Mouse (Mus musculus) heart, postnatal 0 days (tissue): ENCODE results near the gene Gjb1. TPM values are rescaled to one million over a fixed set of nuclear protein-coding genes. Genes with fewer than 3 reads are reported as not detected.
"Not testable (repeated sequence)": the region's sequence is repeated elsewhere in the genome, so short reads cannot be mapped to it uniquely, and the experiment has no call there.

Experiments
- ATAC-seq: fragments of 200-750 bp; cut with Nextera tagmentation; 2 replicates; pipeline ENCODE4 v1.8.0; 2017; ENCODE audit warnings: low read depth, moderate number of reproducible peaks, moderate library complexity; ENCODE audit not compliant: insufficient read depth
- DNase-seq: peaks from one replicate; pipeline ENCODE4 v3.0.0-alpha.2; 2016; ENCODE audit warnings: low spot score
- H3K27ac ChIP-seq: fragments of 300-500 bp; sonication (generic); 2 replicates; pipeline ENCODE4 v1.5.1; 2014; ENCODE audit warnings: low read depth, mild to moderate bottlenecking
- H3K27me3 ChIP-seq: fragments of 300-500 bp; sonication (generic); 2 replicates; pipeline ENCODE4 v1.6.1; 2014; ENCODE audit warnings: low read length, mixed read lengths; ENCODE audit not compliant: control insufficient read depth, insufficient read depth
- H3K36me3 ChIP-seq: fragments of 300-500 bp; sonication (generic); replicated peaks from 2 replicates; pipeline ENCODE4 v1.6.1; 2014; ENCODE audit warnings: low read length, mixed read lengths; ENCODE audit not compliant: control insufficient read depth, insufficient read depth
- H3K4me1 ChIP-seq: fragments of 300-500 bp; sonication (generic); 2 replicates; pipeline ENCODE4 v1.6.1; 2014; ENCODE audit warnings: antibody characterized with exemption; ENCODE audit not compliant: control insufficient read depth, insufficient read depth
- H3K4me2 ChIP-seq: fragments of 300-500 bp; sonication (generic); 2 replicates; pipeline ENCODE4 v1.6.1; 2014; ENCODE audit warnings: low read depth, mild to moderate bottlenecking, low read length, moderate library complexity
- H3K4me3 ChIP-seq: fragments of 300-500 bp; sonication (generic); 2 replicates; pipeline ENCODE4 v1.5.1; 2014; ENCODE audit warnings: low read depth, low read length
- H3K9ac ChIP-seq: fragments of 300-500 bp; sonication (generic); replicated peaks from 2 replicates; pipeline ENCODE4 v1.6.1; 2014; ENCODE audit warnings: low read depth, low read length, mixed read lengths
- H3K9me3 ChIP-seq: fragments of 300-500 bp; sonication (generic); replicated peaks from 2 replicates; pipeline ENCODE4 v1.6.1; 2016; ENCODE audit warnings: low read length; ENCODE audit not compliant: control insufficient read depth
- CTCF ChIP-seq: IDR thresholded peaks from 2 replicates; pipeline ENCODE4 v1.5.1; 2016; ENCODE audit warnings: antibody characterized with exemption, control low read depth, low read depth
- EP300 ChIP-seq: IDR thresholded peaks from 2 replicates; pipeline ENCODE4 v1.6.1; 2016; ENCODE audit warnings: antibody characterized with exemption, low read depth
- WGBS: fragments of 180-500 bp; shearing (Covaris S2); extraction: QIAGEN DNeasy Blood & Tissue Kit; methylation state at CpG from one replicate; pipeline ENCODE4 v1.1.7; 2014; 5-methylcytosine and 5-hydroxymethylcytosine counted together
- polyA plus RNA-seq: library from polyadenylated mRNA; unstranded; fragments of >200 nt; fragmentation: Nextera tagmentation; extraction: Ambion mirVana; gene quantifications from 2 replicates; pipeline ENCODE4 v1.2.1, GENCODE M21; 2015
- total RNA-seq: library from RNA; depleted of rRNA; stranded (reverse); fragments of >200 nt; gene quantifications from 2 replicates; pipeline ENCODE4 v1.2.3, GENCODE M21; 2014; ENCODE audit warnings: low replicate concordance

The Gjb1 gene
- total and polyA plus RNA-seq, 2 experiments from 2014 or later: not detected

DNA sequence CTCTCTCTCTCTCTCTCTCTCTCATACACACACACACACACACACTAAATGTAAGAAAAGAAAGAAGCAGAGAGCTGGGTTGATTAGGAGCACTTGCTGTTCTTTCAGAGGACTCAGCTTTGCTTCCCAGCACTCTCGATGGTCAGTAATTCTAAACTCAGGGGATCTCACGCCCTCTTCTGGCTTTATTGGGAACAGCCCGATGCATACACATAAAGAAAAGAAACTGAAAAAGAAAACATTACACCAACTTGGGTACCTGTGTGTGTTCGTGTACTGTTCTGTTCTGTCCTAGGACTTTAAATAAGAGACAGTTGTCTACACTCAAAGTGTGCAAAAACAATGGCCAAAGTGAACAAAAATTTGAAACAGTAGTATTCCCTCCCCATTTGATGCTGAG is 37.5 kb upstream of the Gjb1 start:
- Histone ChIP-seq H3K9ac (no peak overlapping the region), H3K9me3 (no peaks in the 10 kb centered on the region), H3K4me3 (no peak overlapping the region), H3K4me1 (no peaks in the 10 kb centered on the region), H3K4me2 (no peak overlapping the region), H3K27me3 (no peaks in the 10 kb centered on the region), H3K36me3 (no peaks in the 10 kb centered on the region), H3K27ac (no peak overlapping the region)
- ATAC-seq (no peak), DNase-seq (no peak)
- WGBS: 47% methylated on average over 4 of the region's 4 CpGs
- no peak for TF ChIP-seq EP300
- no peak for TF ChIP-seq CTCF

- H3K4me2 ChIP-seq, H3K27ac ChIP-seq, H3K9ac ChIP-seq, H3K27me3 ChIP-seq, H3K4me3 ChIP-seq, H3K36me3 ChIP-seq, H3K9me3 ChIP-seq, DNase-seq, H3K4me1 ChIP-seq, ATAC-seq: not testable (repeated sequence)
- 59% methylated on average over 2 of the region's 2 CpGs for WGBS
These were observed 33.3 kb upstream of the Gjb1 start for GRCm38 (mm10) chrX:101342837-101343236.

DNA sequence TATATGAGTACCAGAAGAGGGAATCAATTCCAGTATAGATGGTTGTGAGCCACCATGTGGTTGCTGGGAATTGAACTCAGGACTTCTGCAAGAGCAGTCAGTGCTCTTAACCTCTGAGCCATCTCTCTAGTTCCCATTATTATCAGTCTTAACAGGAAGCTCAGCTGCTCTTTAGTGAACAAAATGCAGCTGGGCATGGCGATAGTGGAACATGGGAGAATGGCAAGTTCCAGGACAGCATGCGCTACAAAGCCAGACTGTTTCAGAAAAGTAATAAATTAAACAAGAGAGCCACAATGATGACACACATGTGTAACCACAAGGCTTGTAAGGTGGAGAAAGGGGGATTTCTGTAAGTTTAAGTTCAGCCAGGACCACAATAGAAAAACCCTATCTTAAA is 30.7 kb upstream of the Gjb1 start:
- Histone ChIP-seq H3K27me3 (no peaks in the 10 kb centered on the region), H3K9ac (no peak overlapping the region), H3K27ac (no peak overlapping the region), H3K4me1 (no peaks in the 10 kb centered on the region), H3K4me2 (no peak overlapping the region), H3K4me3 (no peak overlapping the region), H3K9me3 (no peaks in the 10 kb centered on the region), H3K36me3 (no peaks in the 10 kb centered on the region)
- TF ChIP-seq EP300 (no peak), CTCF (no peak)
- DNase-seq (no peak), ATAC-seq (no peak)
- WGBS: 85% methylated on average over 2 of the region's 2 CpGs

DNA sequence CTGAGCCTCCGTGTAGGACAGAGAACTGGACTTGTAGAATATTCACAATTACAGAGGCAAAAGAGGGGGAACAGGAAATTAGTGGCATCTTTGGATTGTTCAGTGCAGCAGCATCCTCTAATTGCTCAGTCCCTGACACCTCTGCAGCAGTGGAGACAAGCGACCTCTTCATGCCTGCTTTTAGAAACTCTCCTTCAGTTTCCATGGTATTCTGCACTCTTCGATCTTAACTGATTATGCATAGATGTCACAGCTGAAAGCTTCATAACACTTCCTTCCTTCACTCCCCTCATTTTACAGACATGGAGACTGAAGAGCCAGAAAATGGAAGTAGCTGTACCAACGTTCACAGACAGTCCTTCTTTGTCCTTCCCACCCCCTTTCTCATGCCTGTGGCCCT is 29.7 kb upstream of the Gjb1 start:
- Histone ChIP-seq H3K36me3 (no peaks in the 10 kb centered on the region), H3K27me3 (no peaks in the 10 kb centered on the region), H3K9me3 (no peaks in the 10 kb centered on the region), H3K4me2 (no peak overlapping the region), H3K9ac (no peak overlapping the region), H3K27ac (no peak overlapping the region), H3K4me3 (no peak overlapping the region), H3K4me1 (no peaks in the 10 kb centered on the region)
- WGBS: 39% methylated on average over 4 of the region's 4 CpGs
- no peak for TF ChIP-seq CTCF
- TF ChIP-seq EP300: no peak
- DNase-seq: no peak
- ATAC-seq: no peak

GRCm38 (mm10) chrX:101351188-101351587 is 25.0 kb upstream of the Gjb1 start:
- Histone ChIP-seq H3K9ac (no peak overlapping the region), H3K4me1 (no peaks in the 10 kb centered on the region), H3K4me2 (no peak overlapping the region), H3K36me3 (no peaks in the 10 kb centered on the region), H3K4me3 (no peak overlapping the region), H3K9me3 (no peaks in the 10 kb centered on the region), H3K27me3 (no peaks in the 10 kb centered on the region), H3K27ac (no peak overlapping the region)
- WGBS: 31% methylated on average over 4 of the region's 4 CpGs
- TF ChIP-seq EP300 (no peak), CTCF (no peak)
- DNase-seq (no peak), ATAC-seq (no peak)

GRCm38 (mm10) chrX:101358902-101359301 is 17.3 kb upstream of the Gjb1 start:
- 51% methylated on average over 3 of the region's 4 CpGs for WGBS
- not testable (repeated sequence) for H3K27ac ChIP-seq, H3K27me3 ChIP-seq, H3K4me2 ChIP-seq, H3K4me1 ChIP-seq, H3K36me3 ChIP-seq, H3K9ac ChIP-seq, ATAC-seq, DNase-seq, H3K9me3 ChIP-seq, H3K4me3 ChIP-seq
- TF ChIP-seq CTCF: 0 out of 2 replicates have a peak, but pooled peaks have one; percentile 3
